Mouse (Mus musculus): ENCODE measurements around the gene Grm4.

GRCm38 (mm10) chr17:27528030-27528429 is 6.8 kb upstream of the Grm4 start:
- TF ChIP-seq MAX (IDR thresholded peaks at IDR 0.05; ENCODE audit: low read depth) = no peak
- TF ChIP-seq MYOD1 (IDR thresholded peaks at IDR 0.05; ENCODE audit: control insufficient read depth in 1 of 3, insufficient read length in 2 of 3, low read depth in 2 of 3) = no peak
- TF ChIP-seq POLR2A (IDR thresholded peaks at IDR 0.05; ENCODE audit: insufficient read length, low read depth) = no peak
- TF ChIP-seq USF1 (IDR thresholded peaks at IDR 0.05; ENCODE audit: low read depth) = no peak
- no peak for TF ChIP-seq CEBPB (IDR thresholded peaks at IDR 0.05; ENCODE audit: insufficient read depth, poor library complexity, severe bottlenecking)

All from myocyte (in vitro differentiated cells).